20 mouse cellular contexts compared by ENCODE assay signal in the genomic region with DNA sequence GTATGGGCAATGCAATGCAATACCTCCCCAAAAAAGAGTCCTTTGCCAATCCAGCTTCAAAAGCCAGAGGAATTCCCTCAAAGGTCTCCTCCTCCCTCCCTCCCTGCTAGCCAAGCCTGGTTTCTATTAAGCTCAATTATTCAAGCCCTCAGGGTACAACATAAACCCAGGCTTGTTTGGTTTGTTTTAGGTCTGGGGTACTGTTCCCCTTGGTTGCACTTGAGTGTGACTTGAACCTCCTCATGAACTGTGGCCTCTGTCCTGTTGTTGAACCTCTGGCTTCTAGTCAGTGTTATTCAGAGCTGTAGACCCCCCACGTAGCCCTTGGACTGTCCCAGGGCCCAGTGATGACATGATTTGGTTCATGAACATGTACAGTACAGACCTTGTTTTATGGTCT.
DNase-seq lines count a peak whose midpoint lies in the region; ATAC-seq lines count a peak whose summit lies in the region.
"Had no signal": no experiment of that assay in that cellular context is flagged by ENCODE, and none has a peak within 500 bp of the region (broad histone marks: within the 10 kb centered on the region; RNA-seq: fewer than 3 reads in every experiment).

No protein-coding gene starts in this region.

- H3K4me3 ChIP-seq in kidney, embryonic 15.5 days (replicated peaks), result no peak overlapping the region
- no peak overlapping the region for H3K4me3 ChIP-seq in embryonic facial prominence, embryonic 11.5 days (ENCODE audit: low read depth, low read length)
- no peak overlapping the region for H3K4me3 ChIP-seq in limb, embryonic 11.5 days (ENCODE audit: low read depth, low read length)
- H3K4me3 ChIP-seq: heart, embryonic 15.5 days; liver, embryonic 13.5 days; midbrain, embryonic 12.5 days; myocyte; stomach, embryonic 15.5 days had no signal

- no peak overlapping the region for H3K4me2 ChIP-seq in kidney, embryonic 15.5 days
- no peak overlapping the region for H3K4me2 ChIP-seq in embryonic facial prominence, embryonic 11.5 days (ENCODE audit: low read depth, low read length)
- H3K4me2 ChIP-seq in limb, embryonic 11.5 days (ENCODE audit: low read depth, severe bottlenecking), result no peak overlapping the region
- H3K4me2 ChIP-seq: heart, embryonic 15.5 days; hindbrain, embryonic 14.5 days; liver, embryonic 13.5 days; midbrain, embryonic 12.5 days; stomach, embryonic 15.5 days had no signal

- H3K9ac ChIP-seq in kidney, embryonic 15.5 days, result no peak overlapping the region
- H3K9ac ChIP-seq in embryonic facial prominence, embryonic 11.5 days (replicated peaks; ENCODE audit: low read length), result no peak overlapping the region
- H3K9ac ChIP-seq in limb, embryonic 11.5 days (ENCODE audit: low read length), result no peak overlapping the region
- H3K9ac ChIP-seq: heart, embryonic 15.5 days; hindbrain, embryonic 14.5 days; liver, embryonic 13.5 days; midbrain, embryonic 12.5 days; stomach, embryonic 15.5 days had no signal

- intact Hi-C loops in gastrocnemius, postnatal 14 days (cut with DNase I; ENCODE audit: low total_unique reads), result no loop called here

- H3K4me1 ChIP-seq in kidney, embryonic 15.5 days, result peaks cover 88% of the 10 kb centered on the region
- peaks cover 4% of the 10 kb centered on the region for H3K4me1 ChIP-seq in embryonic facial prominence, embryonic 11.5 days (ENCODE audit: control insufficient read depth, insufficient read depth, low read length)
- peaks cover 72% of the 10 kb centered on the region for H3K4me1 ChIP-seq in limb, embryonic 11.5 days (ENCODE audit: control insufficient read depth, insufficient read depth, low read length)

- ATAC-seq in kidney, embryonic 15.5 days (replicated peaks; ENCODE audit: low FRiP score), result peak; percentile 26
- peak; percentile 74 for ATAC-seq in embryonic facial prominence, embryonic 11.5 days (replicated peaks; ENCODE audit: insufficient number of reproducible peaks, low FRiP score, low TSS enrichment, low read depth)
- ATAC-seq in limb, embryonic 11.5 days (ENCODE audit: insufficient number of reproducible peaks, low FRiP score, low TSS enrichment, low read depth), result peak; percentile 55; the same call in 1 of the 2 replicates
- ATAC-seq: activated CD4-positive, CD25-positive, alpha-beta regulatory T cell, adult 4 months; CD4-positive, CD25-positive, alpha-beta regulatory T cell, adult 4 months; intestine, postnatal 0 days had no signal

- no peak for DNase-seq in kidney, postnatal 25 days
- DNase-seq in adipocyte (ENCODE audit: low spot score), result peak; percentile 26
- DNase-seq in embryonic facial prominence, embryonic 11.5 days (ENCODE audit: low spot score), result peak; percentile 90
- peak; percentile 74 for DNase-seq in limb, embryonic 11.5 days (ENCODE audit: low spot score)
- DNase-seq in adrenal gland, adult 8-10 months, result no peak
- DNase-seq in gastrocnemius, postnatal 14 days, result no peak
- DNase-seq in adrenal gland, postnatal 10 days, result no peak
- DNase-seq: cerebellum, adult 18-20 months; liver, embryonic 13.5 days; spleen, adult 18-20 months; thymus, postnatal 25 days had no signal

- no peaks in the 10 kb centered on the region for H3K27me3 ChIP-seq in kidney, embryonic 15.5 days
- no peaks in the 10 kb centered on the region for H3K27me3 ChIP-seq in embryonic facial prominence, embryonic 11.5 days (ENCODE audit: control insufficient read depth, insufficient read depth, low read length)
- H3K27me3 ChIP-seq in limb, embryonic 11.5 days (ENCODE audit: control insufficient read depth, insufficient read depth, low read length), result no peaks in the 10 kb centered on the region
- H3K27me3 ChIP-seq: heart, embryonic 15.5 days; liver, embryonic 13.5 days; stomach, embryonic 15.5 days had no signal

- 33% methylated on average over 1 of the region's 1 CpGs for whole genome bisulfite sequencing in kidney, embryonic 15.5 days
- 10% methylated on average over 1 of the region's 1 CpGs for WGBS in embryonic facial prominence, embryonic 11.5 days
- 22% methylated on average over 1 of the region's 1 CpGs for WGBS in limb, embryonic 11.5 days

- H3K36me3 ChIP-seq in kidney, embryonic 15.5 days, result no peaks in the 10 kb centered on the region
- H3K36me3 ChIP-seq in embryonic facial prominence, embryonic 11.5 days (replicated peaks; ENCODE audit: control insufficient read depth, insufficient read depth, low read depth, low read length), result no peaks in the 10 kb centered on the region
- no peaks in the 10 kb centered on the region for H3K36me3 ChIP-seq in limb, embryonic 11.5 days (ENCODE audit: control insufficient read depth, insufficient read depth, low read length)
- H3K36me3 ChIP-seq: heart, embryonic 15.5 days; liver, embryonic 13.5 days; midbrain, embryonic 12.5 days; stomach, embryonic 15.5 days had no signal

- no peaks in the 10 kb centered on the region for H3K9me3 ChIP-seq in kidney, embryonic 15.5 days (replicated peaks)
- no peaks in the 10 kb centered on the region for H3K9me3 ChIP-seq in embryonic facial prominence, embryonic 11.5 days (replicated peaks; ENCODE audit: control insufficient read depth, low read length)
- no peaks in the 10 kb centered on the region for H3K9me3 ChIP-seq in limb, embryonic 11.5 days (ENCODE audit: control insufficient read depth, low read length)
- H3K9me3 ChIP-seq: heart, embryonic 15.5 days; liver, embryonic 13.5 days; midbrain, embryonic 12.5 days; stomach, embryonic 15.5 days had no signal

- H3K27ac ChIP-seq in kidney, embryonic 15.5 days, result peak overlapping the region; percentile 91
- H3K27ac ChIP-seq in embryonic facial prominence, embryonic 11.5 days (replicated peaks; ENCODE audit: low read depth, low read length), result no peak overlapping the region
- no peak overlapping the region for H3K27ac ChIP-seq in limb, embryonic 11.5 days (replicated peaks; ENCODE audit: low read depth, low read length)
- H3K27ac ChIP-seq: heart, embryonic 15.5 days; hindbrain, embryonic 14.5 days; liver, embryonic 13.5 days; midbrain, embryonic 12.5 days; stomach, embryonic 15.5 days had no signal

Comparison
In these comparisons a context has a peak if more than half of its experiments do, and no peak if none do; other contexts are left out.
1. DNase-seq: peak in adipocyte (single experiment), embryonic facial prominence, embryonic 11.5 days (single experiment) and limb, embryonic 11.5 days (single experiment); none in kidney, postnatal 25 days (0 of 2), adrenal gland, adult 8-10 months (single experiment), gastrocnemius, postnatal 14 days (single experiment) and adrenal gland, postnatal 10 days (single experiment).
2. Peak in every context shown above with its lines, with median percentiles within 50 percentile points of each other: ATAC-seq.